Mouse (Mus musculus): ENCODE results near the gene Olfr1013. TPM values are rescaled to one million over a fixed set of nuclear protein-coding genes. Genes with fewer than 3 reads are reported as not detected.

Olfr1013 gene
- polyA plus RNA-seq (2012; rRNA removed): not detected in 2 replicates

DNA sequence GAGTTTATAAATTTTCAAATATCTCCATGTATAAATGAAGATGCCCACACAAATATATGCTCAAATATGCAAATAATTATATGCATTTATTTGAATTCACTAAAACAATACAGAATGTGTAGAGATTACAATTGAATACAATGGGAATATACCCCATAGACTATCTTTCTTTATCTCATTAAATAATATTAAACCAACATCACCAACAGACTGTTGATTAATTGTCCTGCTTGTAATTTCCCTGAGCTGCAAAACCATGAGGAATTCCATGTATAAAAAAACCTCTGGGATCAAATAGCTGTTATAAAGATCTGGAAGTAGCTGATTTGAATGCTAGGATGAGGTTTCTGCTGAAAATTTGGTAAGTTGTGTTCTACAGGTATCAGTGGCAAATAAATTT, at the start of gene Olfr1013:
Olfr1013 (plus strand) TSS at position 301 of the 400 bp plus-strand sequence.
- H3K27ac ChIP-seq (ENCODE audit: insufficient read depth, low read depth, low read length): no peak within 1 kb of the TSS
- TF ChIP-seq POLR2A (IDR thresholded peaks at IDR 0.05; ENCODE audit: low read depth, low read length): no peak
- no peak for TF ChIP-seq CTCF (IDR thresholded peaks at IDR 0.05; ENCODE audit: extremely low read depth, insufficient read length, insufficient replicate concordance, low read depth, low read length)

DNA sequence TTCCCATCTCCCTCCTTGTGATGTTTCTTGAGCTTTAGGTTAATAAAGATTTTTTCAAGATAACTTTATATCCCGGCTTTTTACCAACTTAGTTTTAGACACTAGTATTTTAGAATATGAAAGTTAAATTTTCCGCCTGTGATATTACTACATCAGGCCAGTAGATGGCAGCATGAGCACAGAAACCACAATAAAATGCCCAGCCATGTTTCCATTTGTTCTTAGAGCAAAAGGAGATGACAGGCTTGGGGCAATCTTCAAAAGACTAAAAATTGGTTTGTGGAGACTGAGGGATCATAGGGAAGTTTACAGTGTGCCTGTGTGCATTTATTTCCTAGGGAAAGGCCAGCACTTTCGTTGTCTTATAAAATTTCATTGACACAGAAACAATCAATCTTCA, 41.1 kb upstream of the Olfr1013 start:
- Histone ChIP-seq H3K4me3 (ENCODE audit: low read depth, low read length) (no peak overlapping the region), H3K27ac (ENCODE audit: insufficient read depth, low read depth, low read length) (no peak overlapping the region), H3K4me1 (ENCODE audit: control insufficient read depth, insufficient read depth, insufficient read length, low read length) (no peaks in the 10 kb centered on the region), H3K36me3 (ENCODE audit: control insufficient read depth, insufficient read depth, low read length) (no peaks in the 10 kb centered on the region), H3K27me3 (ENCODE audit: control insufficient read depth, insufficient read depth, low read length) (no peaks in the 10 kb centered on the region)
- TF ChIP-seq POLR2A (IDR thresholded peaks at IDR 0.05; ENCODE audit: low read depth, low read length) (no peak), CTCF (IDR thresholded peaks at IDR 0.05; ENCODE audit: extremely low read depth, insufficient read length, insufficient replicate concordance, low read depth, low read length) (no peak)
- WGBS: 7% methylated on average over 3 of the region's 3 CpGs

More for the DNA sequence above, at the start of gene Olfr1013:
- no peak within 1 kb of the TSS for H3K4me3 ChIP-seq (ENCODE audit: low read depth, low read length)
- no peaks in the 10 kb centered on the region for H3K36me3 ChIP-seq (ENCODE audit: control insufficient read depth, insufficient read depth, low read length)
- no peaks in the 10 kb centered on the region for H3K27me3 ChIP-seq (ENCODE audit: control insufficient read depth, insufficient read depth, low read length)
- H3K4me1 ChIP-seq (ENCODE audit: control insufficient read depth, insufficient read depth, insufficient read length, low read length): no peaks in the 10 kb centered on the region

DNA sequence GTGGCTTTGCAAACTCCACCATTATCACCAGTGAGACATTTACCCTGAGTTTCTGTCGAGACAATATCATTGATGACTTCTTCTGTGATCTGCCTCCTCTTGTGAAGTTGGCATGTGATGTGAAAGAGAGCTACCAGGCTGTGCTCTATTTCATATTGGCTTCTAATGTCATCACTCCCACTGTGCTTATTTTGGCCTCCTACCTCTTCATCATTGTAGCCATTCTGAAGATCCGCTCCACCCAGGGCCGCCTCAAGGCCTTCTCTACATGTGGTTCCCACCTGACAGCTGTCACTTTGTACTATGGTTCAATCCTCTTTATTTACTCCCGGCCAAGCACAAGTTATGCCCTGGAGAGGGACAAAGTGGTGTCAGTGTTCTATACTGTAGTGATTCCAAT, 13.1 kb upstream of the Olfr1013 start:
- no peaks in the 10 kb centered on the region for H3K27me3 ChIP-seq (ENCODE audit: control insufficient read depth, insufficient read depth, low read length)
- H3K4me3 ChIP-seq (ENCODE audit: low read depth, low read length): no peak overlapping the region
- TF ChIP-seq POLR2A (IDR thresholded peaks at IDR 0.05; ENCODE audit: low read depth, low read length): no peak
- no peak for TF ChIP-seq CTCF (IDR thresholded peaks at IDR 0.05; ENCODE audit: extremely low read depth, insufficient read length, insufficient replicate concordance, low read depth, low read length)
- 81% methylated on average over 4 of the region's 4 CpGs for WGBS
- H3K4me1 ChIP-seq (ENCODE audit: control insufficient read depth, insufficient read depth, insufficient read length, low read length): no peaks in the 10 kb centered on the region
- no peaks in the 10 kb centered on the region for H3K36me3 ChIP-seq (ENCODE audit: control insufficient read depth, insufficient read depth, low read length)
- no peak overlapping the region for H3K27ac ChIP-seq (ENCODE audit: insufficient read depth, low read depth, low read length)

DNA sequence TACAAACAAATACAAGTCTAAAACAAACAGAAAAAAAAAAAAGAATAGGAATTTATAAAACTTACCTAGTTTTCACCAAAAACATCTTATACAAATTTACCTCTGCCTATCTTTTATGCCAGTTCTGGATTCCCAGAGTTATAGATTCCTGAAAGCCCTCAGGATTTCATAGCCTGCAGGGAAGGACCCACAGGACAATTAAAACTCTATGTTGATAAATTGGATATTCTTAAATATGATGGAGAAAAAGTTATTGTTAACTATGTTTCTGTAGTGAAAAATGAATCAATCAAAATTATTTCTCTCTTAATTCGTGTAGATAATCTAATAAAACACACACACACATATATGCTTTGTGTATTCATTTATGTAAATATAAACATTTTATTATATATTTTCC, 4.2 kb upstream of the Olfr1013 start, which contains the start of gene Olfr1012:
Olfr1012 (minus strand) TSS at position 101 of the 400 bp plus-strand sequence.
- no peaks in the 10 kb centered on the region for H3K27me3 ChIP-seq (ENCODE audit: control insufficient read depth, insufficient read depth, low read length)
- 54% methylated on average over 1 of the region's 1 CpGs for WGBS
- H3K27ac ChIP-seq (ENCODE audit: insufficient read depth, low read depth, low read length): no peak within 1 kb of the TSS
- H3K4me3 ChIP-seq (ENCODE audit: low read depth, low read length): no peak within 1 kb of the TSS
- H3K36me3 ChIP-seq (ENCODE audit: control insufficient read depth, insufficient read depth, low read length): no peaks in the 10 kb centered on the region
- no peaks in the 10 kb centered on the region for H3K4me1 ChIP-seq (ENCODE audit: control insufficient read depth, insufficient read depth, insufficient read length, low read length)
- no peak for TF ChIP-seq POLR2A (IDR thresholded peaks at IDR 0.05; ENCODE audit: low read depth, low read length)
- TF ChIP-seq CTCF (IDR thresholded peaks at IDR 0.05; ENCODE audit: extremely low read depth, insufficient read length, insufficient replicate concordance, low read depth, low read length): no peak

DNA sequence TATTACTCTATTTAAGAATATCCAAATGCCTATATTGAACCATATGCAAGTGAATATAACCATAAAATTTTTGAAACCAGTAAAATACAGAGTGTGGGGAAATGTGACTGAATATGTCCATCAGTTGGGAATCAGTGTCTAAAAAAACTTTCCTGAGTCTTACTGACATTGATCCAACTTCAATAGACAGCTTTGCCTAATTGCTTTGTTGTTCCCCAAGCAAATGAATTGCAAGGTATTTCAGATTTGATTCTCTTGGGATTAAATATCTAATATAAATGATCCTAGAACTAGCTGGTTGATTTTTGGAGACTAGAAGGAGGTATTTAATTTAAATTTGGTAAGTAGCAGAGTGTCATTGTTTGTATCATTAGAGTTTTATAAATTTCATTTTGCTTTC, 5.5 kb downstream of the Olfr1013 start, which contains the start of gene Olfr1014:
Olfr1014 (plus strand) TSS at position 301 of the 400 bp plus-strand sequence.
- no peaks in the 10 kb centered on the region for H3K36me3 ChIP-seq (ENCODE audit: control insufficient read depth, insufficient read depth, low read length)
- H3K4me1 ChIP-seq (ENCODE audit: control insufficient read depth, insufficient read depth, insufficient read length, low read length): no peaks in the 10 kb centered on the region
- TF ChIP-seq POLR2A (IDR thresholded peaks at IDR 0.05; ENCODE audit: low read depth, low read length): no peak
- TF ChIP-seq CTCF (IDR thresholded peaks at IDR 0.05; ENCODE audit: extremely low read depth, insufficient read length, insufficient replicate concordance, low read depth, low read length): no peak
- no peak within 1 kb of the TSS for H3K27ac ChIP-seq (ENCODE audit: insufficient read depth, low read depth, low read length)
- H3K4me3 ChIP-seq (ENCODE audit: low read depth, low read length): no peak within 1 kb of the TSS
- no peaks in the 10 kb centered on the region for H3K27me3 ChIP-seq (ENCODE audit: control insufficient read depth, insufficient read depth, low read length)

DNA sequence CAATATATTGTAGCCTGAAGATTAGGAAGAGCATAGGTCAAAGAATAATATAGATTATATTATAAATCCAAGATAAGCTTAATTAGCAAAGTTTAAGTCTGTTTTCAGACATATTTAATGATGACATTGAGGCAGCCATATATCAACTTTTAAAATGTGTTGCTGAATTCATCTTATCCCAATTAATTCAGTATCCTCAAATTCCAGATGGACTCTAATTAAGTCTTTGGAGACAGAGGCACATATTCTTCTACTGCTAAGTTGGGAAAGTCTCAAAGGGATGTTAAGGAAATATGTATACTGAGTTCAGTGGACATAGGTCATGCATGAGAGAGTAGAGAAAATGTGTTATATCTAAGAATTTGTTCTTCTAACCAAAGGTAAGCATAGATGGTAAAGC, 14.8 kb downstream of the Olfr1013 start, which contains the start of gene Olfr1015:
Olfr1015 (plus strand) TSS at position 301 of the 400 bp plus-strand sequence.
- Histone ChIP-seq H3K4me1 (ENCODE audit: control insufficient read depth, insufficient read depth, insufficient read length, low read length) (no peaks in the 10 kb centered on the region), H3K4me3 (ENCODE audit: low read depth, low read length) (no peak within 1 kb of the TSS), H3K36me3 (ENCODE audit: control insufficient read depth, insufficient read depth, low read length) (no peaks in the 10 kb centered on the region), H3K27ac (ENCODE audit: insufficient read depth, low read depth, low read length) (no peak within 1 kb of the TSS), H3K27me3 (ENCODE audit: control insufficient read depth, insufficient read depth, low read length) (no peaks in the 10 kb centered on the region)
- no peak for TF ChIP-seq POLR2A (IDR thresholded peaks at IDR 0.05; ENCODE audit: low read depth, low read length)
- no peak for TF ChIP-seq CTCF (IDR thresholded peaks at IDR 0.05; ENCODE audit: extremely low read depth, insufficient read length, insufficient replicate concordance, low read depth, low read length)

DNA sequence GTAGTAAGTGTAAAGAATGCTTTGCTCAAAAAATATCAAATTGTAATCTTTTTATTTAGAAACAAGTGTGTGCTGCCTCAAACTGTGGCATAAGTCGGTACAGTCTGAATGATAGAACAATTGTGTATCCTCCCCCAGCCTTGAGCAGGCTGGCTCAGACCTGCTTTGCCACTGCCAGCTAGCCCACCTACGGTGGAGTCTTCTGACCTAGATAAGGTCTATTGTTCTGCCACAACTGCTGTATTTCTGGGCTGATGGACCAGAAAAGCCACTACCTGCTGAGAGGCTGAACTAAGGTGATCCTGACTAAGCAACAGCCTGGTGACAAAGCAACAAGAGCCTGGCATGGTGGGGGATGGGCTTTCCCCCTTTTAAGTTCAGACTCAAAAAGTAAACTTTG, 25.4 kb downstream of the Olfr1013 start:
- WGBS: 45% methylated on average over 2 of the region's 2 CpGs
- Histone ChIP-seq H3K36me3 (ENCODE audit: control insufficient read depth, insufficient read depth, low read length) (no peaks in the 10 kb centered on the region), H3K27ac (ENCODE audit: insufficient read depth, low read depth, low read length) (no peak overlapping the region), H3K4me3 (ENCODE audit: low read depth, low read length) (no peak overlapping the region), H3K27me3 (ENCODE audit: control insufficient read depth, insufficient read depth, low read length) (no peaks in the 10 kb centered on the region), H3K4me1 (ENCODE audit: control insufficient read depth, insufficient read depth, insufficient read length, low read length) (no peaks in the 10 kb centered on the region)
- no peak for TF ChIP-seq POLR2A (IDR thresholded peaks at IDR 0.05; ENCODE audit: low read depth, low read length)
- TF ChIP-seq CTCF (IDR thresholded peaks at IDR 0.05; ENCODE audit: extremely low read depth, insufficient read length, insufficient replicate concordance, low read depth, low read length): no peak

Data from small intestine, adult 2 months (tissue).